Mouse (Mus musculus): ENCODE data around the gene Ttc26.

- TF ChIP-seq CTCF (IDR thresholded peaks at IDR 0.05; ENCODE audit: low read depth) (no peak), EP300 (IDR thresholded peaks at IDR 0.05; ENCODE audit: low read depth) (no peak)
Measured at GRCm38 (mm10) chr6:38337951-38338350, 43.3 kb upstream of the Ttc26 start.

Data from heart, postnatal 0 days (tissue).